Mouse (Mus musculus) erythroblast, embryonic 14.5 days (primary cell): ENCODE results near the gene Dab1.

ENCODE experiments used
- GATA1 ChIP-seq: IDR thresholded peaks from 2 replicates; pipeline ENCODE4 v1.6.1; 2012; ENCODE audit warnings: low read length, inconsistent platforms, mixed read lengths
- TAL1 ChIP-seq: IDR thresholded peaks from 3 replicates; pipeline ENCODE4 v1.6.1; 2012; ENCODE audit warnings: low read length, inconsistent platforms, mixed read lengths

DNA sequence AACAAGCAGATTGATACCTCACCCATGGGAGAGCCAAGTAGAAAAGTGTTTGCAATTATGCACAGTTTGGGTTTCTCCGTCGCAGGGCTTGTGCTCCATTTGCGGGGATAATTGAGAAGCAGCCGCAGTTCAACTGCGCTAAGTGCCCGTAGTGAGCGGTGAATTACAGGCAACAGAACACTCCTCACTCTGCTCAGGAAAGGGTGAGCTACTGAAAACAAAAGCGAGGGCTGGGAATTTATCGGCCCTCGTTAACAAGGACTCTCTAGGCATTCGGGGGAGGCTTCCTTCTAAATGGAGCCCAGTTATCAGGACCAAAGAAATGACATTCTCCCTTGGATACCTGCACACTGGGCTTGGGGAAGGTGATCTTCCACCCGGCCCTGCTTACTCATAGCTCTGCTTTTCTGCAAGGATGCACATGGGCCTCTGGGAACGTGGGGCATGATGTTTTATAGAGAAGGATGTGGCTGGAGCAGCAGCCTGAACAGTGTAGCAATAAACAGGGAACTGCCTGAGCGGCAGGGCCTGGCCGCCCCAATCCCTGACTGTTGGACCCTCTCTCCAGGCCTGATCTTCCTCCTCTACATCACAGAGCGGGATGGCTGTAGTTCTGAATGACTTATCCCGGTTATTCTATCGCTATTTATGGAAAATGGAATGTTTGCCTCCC is 1067.1 kb downstream of the Dab1 start:
- TF ChIP-seq GATA1, result no peak
- TF ChIP-seq TAL1, result no peak
